Mouse (Mus musculus) thymus, adult 2 months (tissue): ENCODE measurements around the gene Qrfp.

Source experiments
- CTCF ChIP-seq: fragments of 200-500 bp; IDR thresholded peaks from 2 replicates; pipeline ENCODE4 v1.5.1; 2012; ENCODE audit warnings: mild to moderate bottlenecking, control low read depth, low read length, moderate library complexity, borderline replicate concordance; ENCODE audit not compliant: control insufficient read depth, poor library complexity, insufficient read depth; ENCODE audit errors: extremely low read depth
- POLR2A ChIP-seq: fragments of 200-500 bp; IDR thresholded peaks from 2 replicates; pipeline ENCODE4 v1.6.1; 2012; ENCODE audit warnings: mild to moderate bottlenecking, low read length, control low read depth, moderate library complexity; ENCODE audit not compliant: control insufficient read depth, poor library complexity, insufficient read depth; ENCODE audit errors: extremely low read depth

- TF ChIP-seq POLR2A (no peak), CTCF (no peak)
Observed at GRCm38 (mm10) chr2:31759751-31760460, 50.5 kb downstream of the Qrfp start.
